Mouse (Mus musculus) liver, embryonic 13.5 days (tissue): ENCODE results near the gene Med18. TPM values are rescaled to one million over a fixed set of nuclear protein-coding genes. Genes with fewer than 3 reads are reported as not detected.
"Not testable (repeated sequence)": the region's sequence is repeated elsewhere in the genome, so short reads cannot be mapped to it uniquely, and the experiment has no call there.

Source experiments
- ATAC-seq: fragments of 200-750 bp; cut with Nextera tagmentation; 2 replicates; pipeline ENCODE4 v1.8.0; 2017; ENCODE audit warnings: low read depth, mild to moderate bottlenecking, moderate number of reproducible peaks, moderate library complexity
- DNase-seq: peaks from one replicate; pipeline ENCODE4 v3.0.0; 2022
- H3K27ac ChIP-seq: fragments of 300-500 bp; sonication (generic); 2 replicates; pipeline ENCODE4 v1.5.1; 2015; ENCODE audit warnings: moderate library complexity, mild to moderate bottlenecking, inconsistent platforms
- H3K27me3 ChIP-seq: fragments of 300-500 bp; sonication (generic); 2 replicates; pipeline ENCODE4 v1.6.1; 2015; ENCODE audit warnings: mild to moderate bottlenecking, inconsistent platforms
- H3K36me3 ChIP-seq: fragments of 300-500 bp; sonication (generic); 2 replicates; pipeline ENCODE4 v1.6.1; 2015; ENCODE audit warnings: mild to moderate bottlenecking, inconsistent platforms
- H3K4me1 ChIP-seq: fragments of 300-500 bp; sonication (generic); replicated peaks from 2 replicates; pipeline ENCODE4 v1.6.1; 2015; ENCODE audit warnings: inconsistent platforms
- H3K4me2 ChIP-seq: fragments of 300-500 bp; sonication (generic); 2 replicates; pipeline ENCODE4 v1.6.1; 2015; ENCODE audit warnings: inconsistent platforms, mild to moderate bottlenecking, moderate library complexity
- H3K4me3 ChIP-seq: fragments of 300-500 bp; sonication (generic); replicated peaks from 2 replicates; pipeline ENCODE4 v1.5.1; 2015; ENCODE audit warnings: mild to moderate bottlenecking, inconsistent platforms
- H3K9ac ChIP-seq: fragments of 300-500 bp; sonication (generic); 2 replicates; pipeline ENCODE4 v1.6.1; 2015; ENCODE audit warnings: mild to moderate bottlenecking, inconsistent platforms
- H3K9me3 ChIP-seq: fragments of 300-500 bp; sonication (generic); replicated peaks from 2 replicates; pipeline ENCODE4 v1.6.1; 2016; ENCODE audit warnings: inconsistent platforms
- WGBS: fragments of 180-500 bp; shearing (Covaris S2); methylation state at CpG from one replicate; pipeline ENCODE4 v1.1.7; 2015; ENCODE audit not compliant: insufficient replicate concordance; 5-methylcytosine and 5-hydroxymethylcytosine counted together
- polyA plus RNA-seq: library from polyadenylated mRNA; unstranded; fragments of >200 nt; fragmentation: Nextera tagmentation; extraction: Ambion mirVana; gene quantifications from 2 replicates; pipeline ENCODE4 v1.2.1, GENCODE M21; 2015

Gene Med18
- polyA plus RNA-seq, 1 experiment from 2014 or later, result 17.1 TPM

- 73% methylated on average over 5 of the region's 5 CpGs for WGBS
- no peak for DNase-seq
- Histone ChIP-seq H3K4me3 (peak overlapping the region; percentile 93), H3K4me2 (peak overlapping the region; percentile 83), H3K4me1 (peaks cover 59% of the 10 kb centered on the region), H3K27me3 (no peaks in the 10 kb centered on the region), H3K9me3 (peaks cover 3% of the 10 kb centered on the region; the same call in 1 of the 2 replicates), H3K27ac (peak overlapping the region; percentile 96), H3K36me3 (peaks cover 3% of the 10 kb centered on the region; the same call in 1 of the 2 replicates), H3K9ac (peak overlapping the region; percentile 97)
- no peak for ATAC-seq
Measured at GRCm38 (mm10) chr4:132420471-132420870, 43.2 kb downstream of the Med18 start.

- ATAC-seq, result no peak
- Histone ChIP-seq H3K27ac (peak overlapping the region; percentile 72), H3K4me2 (no peak overlapping the region; the same call in 1 of the 2 replicates), H3K36me3 (peaks cover 9% of the 10 kb centered on the region; the same call in 1 of the 2 replicates), H3K9ac (no peak overlapping the region), H3K4me3 (no peak overlapping the region), H3K4me1 (peaks cover 58% of the 10 kb centered on the region), H3K27me3 (no peaks in the 10 kb centered on the region), H3K9me3 (no peaks in the 10 kb centered on the region)
- no peak for DNase-seq
Measured at GRCm38 (mm10) chr4:132415966-132416365, 47.8 kb downstream of the Med18 start.

- H3K27ac ChIP-seq, H3K4me2 ChIP-seq, H3K9me3 ChIP-seq, H3K36me3 ChIP-seq, H3K9ac ChIP-seq, ATAC-seq, H3K4me3 ChIP-seq, H3K27me3 ChIP-seq, DNase-seq: not testable (repeated sequence)
- 82% methylated on average over 4 of the region's 4 CpGs for WGBS
- peaks cover 54% of the 10 kb centered on the region for H3K4me1 ChIP-seq
Measured at GRCm38 (mm10) chr4:132413257-132413656, 50.5 kb downstream of the Med18 start.

GRCm38 (mm10) chr4:132411322-132412094 lies 52.2 kb downstream of the Med18 start:
- Histone ChIP-seq H3K9ac (no peak overlapping the region), H3K27ac (peak overlapping the region; percentile 50; the same call in 1 of the 2 replicates), H3K4me2 (no peak overlapping the region), H3K9me3 (no peaks in the 10 kb centered on the region), H3K4me1 (peaks cover 47% of the 10 kb centered on the region), H3K36me3 (0 out of 2 replicates have a peak, but pooled peaks cover 10% of the 10 kb centered on the region), H3K27me3 (no peaks in the 10 kb centered on the region), H3K4me3 (no peak overlapping the region)
- ATAC-seq, result peak; percentile 66
- WGBS, result 28% methylated on average over 8 of the region's 8 CpGs
- peak; percentile 20 for DNase-seq

GRCm38 (mm10) chr4:132409587-132410229 lies 54.0 kb downstream of the Med18 start:
- DNase-seq (no peak), ATAC-seq (no peak)

More at GRCm38 (mm10) chr4:132409587-132410229, 54.0 kb downstream of the Med18 start:
- Histone ChIP-seq H3K36me3 (0 out of 2 replicates have a peak, but pooled peaks cover 14% of the 10 kb centered on the region), H3K4me3 (no peak overlapping the region), H3K4me2 (no peak overlapping the region), H3K27ac (no peak overlapping the region), H3K27me3 (no peaks in the 10 kb centered on the region), H3K9ac (no peak overlapping the region), H3K9me3 (no peaks in the 10 kb centered on the region), H3K4me1 (peaks cover 39% of the 10 kb centered on the region)
- WGBS, result 66% methylated on average over 4 of the region's 4 CpGs

Other genes with a start within 250 kb of the Med18 start
- 16.9 and 17.3 TPM in 2 replicates for gene Gmeb1, start 202.3 kb downstream of the Med18 start, polyA plus RNA-seq
- 53.3 and 62.2 TPM in 2 replicates for gene Taf12, start 189.5 kb downstream of the Med18 start, polyA plus RNA-seq
- 0.44 and 1.2 TPM in 2 replicates for gene Rab42, start 160.5 kb downstream of the Med18 start, polyA plus RNA-seq
- 43.1 and 45.3 TPM in 2 replicates for gene Trnau1ap, start 134.4 kb downstream of the Med18 start, polyA plus RNA-seq
- 79.4 and 80.2 TPM in 2 replicates for gene Rcc1, start 110.3 kb downstream of the Med18 start, polyA plus RNA-seq
- 10.3 and 12.5 TPM in 2 replicates for gene Phactr4, start 41.4 kb downstream of the Med18 start, polyA plus RNA-seq
- gene Sesn2, start 46.6 kb upstream of the Med18 start, polyA plus RNA-seq, result 7.0 TPM in 2 replicates
- 1,559 and 1,572 TPM in 2 replicates for gene Atpif1, start 69.7 kb upstream of the Med18 start, polyA plus RNA-seq
- gene Dnajc8, start 71.6 kb upstream of the Med18 start, polyA plus RNA-seq, result 125 and 148 TPM in 2 replicates
- 0.67 and 0.68 TPM in 2 replicates for gene Ptafr, start 100.1 kb upstream of the Med18 start, polyA plus RNA-seq
- gene Eya3, start 175.1 kb upstream of the Med18 start, polyA plus RNA-seq, result 15.0 and 20.9 TPM in 2 replicates